Mouse (Mus musculus): Measurements from ENCODE around the gene Gnptab.

DNA sequence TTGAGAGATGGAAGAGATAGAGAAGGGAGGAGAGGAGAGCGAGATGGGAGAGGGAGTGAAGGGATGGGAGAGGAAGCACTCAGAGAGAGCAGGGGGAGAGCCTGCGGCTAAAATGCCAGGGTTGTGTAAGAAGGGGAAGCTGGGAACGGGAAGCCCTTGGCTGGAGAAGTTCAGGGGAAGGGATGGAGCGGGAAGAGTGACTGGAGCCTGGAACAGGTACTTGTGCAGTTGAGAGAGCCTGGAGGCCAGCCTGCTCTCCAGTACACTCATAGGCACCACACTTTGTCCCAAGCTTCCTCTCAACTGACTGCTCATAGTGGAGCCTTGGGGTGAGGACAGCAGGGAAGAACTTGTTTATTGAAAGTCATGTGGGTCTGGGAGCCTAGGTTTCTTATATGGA is 4.5 kb downstream of the Gnptab start:
- TF ChIP-seq CTCF (conservative IDR thresholded peaks at IDR 0.05; ENCODE audit: low read length) (no peak), NANOG (IDR thresholded peaks at IDR 0.05; ENCODE audit: borderline replicate concordance, low read length) (no peak), POU5F1 (IDR thresholded peaks at IDR 0.05; ENCODE audit: borderline replicate concordance, low read length) (no peak)

Data from E14TG2a.4 (cell line).